Mouse (Mus musculus): ENCODE data around the gene Rsl24d1. TPM values are rescaled to one million over a fixed set of nuclear protein-coding genes. Genes with fewer than 3 reads are reported as not detected.

Rsl24d1 gene
- total and polyA plus RNA-seq, 3 experiments = 195 to 234 TPM; not detected in 1

GRCm38 (mm10) chr9:73070971-73071659, 42.1 kb upstream of the Rsl24d1 start:
- Histone ChIP-seq H3K4me1 (ENCODE audit: control insufficient read depth in 1 of 2, insufficient read depth in 2 of 2, low read length in 2 of 2) (peaks cover 15 to 35% of the 10 kb centered on the region in 2 experiments), H3K27me3 (ENCODE audit: control insufficient read depth in 1 of 2, insufficient read depth in 2 of 2, low read length in 2 of 2) (no peaks in the 10 kb centered on the region), H3K9ac (ENCODE audit: control insufficient read depth, low read depth, low read length, poor library complexity, severe bottlenecking) (peak overlapping the region; percentile 35; the same call in 1 of the 2 replicates), H3K9me3 (replicated peaks; ENCODE audit: insufficient read depth, low read length) (no peaks in the 10 kb centered on the region), H3K4me3 (ENCODE audit: control insufficient read depth in 1 of 2, insufficient read depth in 1 of 2, low read depth in 2 of 2, low read length in 2 of 2) (peak overlapping the region; percentile 32 to 41), H3K79me2 (ENCODE audit: control insufficient read depth, insufficient read depth, low read length, poor library complexity) (no peaks in the 10 kb centered on the region), H3K36me3 (ENCODE audit: control insufficient read depth in 1 of 2, insufficient read depth in 2 of 2, low read length in 2 of 2) (peaks cover 0 to 26% of the 10 kb centered on the region in 2 experiments; a peak in 2 of 4 replicates), H3K27ac (ENCODE audit: control insufficient read depth, low read depth, low read length) (peak overlapping the region; percentile 85)
- TF ChIP-seq POLR2A (IDR thresholded peaks at IDR 0.05; ENCODE audit: control insufficient read depth in 1 of 2, insufficient read depth in 1 of 2, low read depth in 1 of 2, low read length in 2 of 2, poor library complexity in 1 of 2) (no peak), E2F4 (IDR thresholded peaks at IDR 0.05; ENCODE audit: borderline replicate concordance, low read depth, low read length) (no peak), TBP (IDR thresholded peaks at IDR 0.05; ENCODE audit: low read depth, low read length) (0 out of 2 replicates have a peak, but pooled peaks have one; percentile 26), USF1 (IDR thresholded peaks at IDR 0.05; ENCODE audit: low read depth, low read length) (no peak), JUND (IDR thresholded peaks at IDR 0.05; ENCODE audit: low read depth, low read length) (no peak), RCOR1 (IDR thresholded peaks at IDR 0.05; ENCODE audit: low read depth, low read length) (peak; percentile 79), MAFK (IDR thresholded peaks at IDR 0.05; ENCODE audit: borderline replicate concordance, low read depth, low read length) (peak; percentile 61; the same call in 1 of the 2 replicates), ELF1 (IDR thresholded peaks at IDR 0.05; ENCODE audit: low read depth, low read length) (peak; percentile 47; the same call in 1 of the 2 replicates), TAL1 (IDR thresholded peaks at IDR 0.05; ENCODE audit: low read length) (no peak), ETS1 (IDR thresholded peaks at IDR 0.05; ENCODE audit: low read depth, low read length) (peak; percentile 82), RAD21 (IDR thresholded peaks at IDR 0.05; ENCODE audit: low read depth, low read length) (peak; percentile 16), POLR2AphosphoS5 (IDR thresholded peaks at IDR 0.05; ENCODE audit: borderline replicate concordance, low read depth, low read length) (no peak), ZC3H11A (IDR thresholded peaks at IDR 0.05; ENCODE audit: low read depth, low read length) (no peak), GATA1 (IDR thresholded peaks at IDR 0.05; ENCODE audit: low read depth, low read length) (peak; percentile 90), MXI1 (IDR thresholded peaks at IDR 0.05; ENCODE audit: low read depth, low read length) (0 out of 2 replicates have a peak, but pooled peaks have one; percentile 46), USF2 (IDR thresholded peaks at IDR 0.05; ENCODE audit: borderline replicate concordance in 1 of 2, insufficient read depth in 1 of 2, low read depth in 1 of 2, low read length in 2 of 2) (no peak), ZNF384 (IDR thresholded peaks at IDR 0.05; ENCODE audit: low read depth, low read length) (peak; percentile 97), CTCF (IDR thresholded peaks at IDR 0.05 in 2 of 3, conservative IDR thresholded peaks at IDR 0.05 in 1 of 3; ENCODE audit: control insufficient read depth in 1 of 3, insufficient read depth in 1 of 3, low read depth in 2 of 3, low read length in 3 of 3, poor library complexity in 1 of 3, severe bottlenecking in 1 of 3) (peak; percentile 52 to 73 (median 62)), ZMIZ1 (IDR thresholded peaks at IDR 0.05; ENCODE audit: low read depth, low read length) (no peak), EP300 (IDR thresholded peaks at IDR 0.05; ENCODE audit: low read depth in 1 of 2, low read length in 2 of 2) (peak; percentile 75 to 76), MAZ (IDR thresholded peaks at IDR 0.05; ENCODE audit: low read depth, low read length) (peak; percentile 65), MYC (IDR thresholded peaks at IDR 0.05; ENCODE audit: low read depth, low read length) (peak; percentile 52; the same call in 1 of the 2 replicates), SIN3A (IDR thresholded peaks at IDR 0.05; ENCODE audit: low read length) (peak; percentile 72), TCF12 (IDR thresholded peaks at IDR 0.05; ENCODE audit: low read depth, low read length) (peak; percentile 53; the same call in 1 of the 2 replicates), MEF2A (IDR thresholded peaks at IDR 0.05; ENCODE audit: extremely low read depth, insufficient replicate concordance, low read depth, low read length, poor library complexity, severe bottlenecking) (0 out of 2 replicates have a peak, but pooled peaks have one; percentile 67), MAX (IDR thresholded peaks at IDR 0.05; ENCODE audit: low read length) (peak; percentile 60), SMC3 (IDR thresholded peaks at IDR 0.05; ENCODE audit: low read depth, low read length) (no peak; the same call in 1 of the 2 replicates), ZKSCAN1 (IDR thresholded peaks at IDR 0.05; ENCODE audit: low read depth, low read length) (no peak), CHD1 (IDR thresholded peaks at IDR 0.05; ENCODE audit: low read depth, low read length) (no peak), HCFC1 (IDR thresholded peaks at IDR 0.05; ENCODE audit: low read depth, low read length) (no peak; the same call in none of the 2 replicates), BHLHE40 (IDR thresholded peaks at IDR 0.05; ENCODE audit: borderline replicate concordance, low read depth, low read length) (peak; percentile 37; the same call in 1 of the 2 replicates)
- DNase-seq (ENCODE audit: low read depth, low spot score) = peak; percentile 86

Data from MEL (cell line).